Mouse (Mus musculus): ENCODE measurements around the gene Ctnnd2.

- TF ChIP-seq CTCF (IDR thresholded peaks at IDR 0.05; ENCODE audit: low read depth, low read length) = no peak
- TF ChIP-seq GATA1 (IDR thresholded peaks at IDR 0.05; ENCODE audit: borderline replicate concordance, low read length) = no peak
- TF ChIP-seq TAL1 (conservative IDR thresholded peaks at IDR 0.05; ENCODE audit: low read depth, low read length) = no peak
- no peak for TF ChIP-seq POLR2AphosphoS5 (IDR thresholded peaks at IDR 0.05; ENCODE audit: insufficient replicate concordance, low read depth, low read length)
Observed at GRCm38 (mm10) chr15:30655433-30655832, 483.0 kb downstream of the Ctnnd2 start.
